Mouse (Mus musculus): ENCODE measurements around the gene Cilp2. TPM values are rescaled to one million over a fixed set of nuclear protein-coding genes. Genes with fewer than 3 reads are reported as not detected.

The Cilp2 gene
- polyA plus RNA-seq, 1 experiment from 2014 or later, result 6.6 TPM

DNA sequence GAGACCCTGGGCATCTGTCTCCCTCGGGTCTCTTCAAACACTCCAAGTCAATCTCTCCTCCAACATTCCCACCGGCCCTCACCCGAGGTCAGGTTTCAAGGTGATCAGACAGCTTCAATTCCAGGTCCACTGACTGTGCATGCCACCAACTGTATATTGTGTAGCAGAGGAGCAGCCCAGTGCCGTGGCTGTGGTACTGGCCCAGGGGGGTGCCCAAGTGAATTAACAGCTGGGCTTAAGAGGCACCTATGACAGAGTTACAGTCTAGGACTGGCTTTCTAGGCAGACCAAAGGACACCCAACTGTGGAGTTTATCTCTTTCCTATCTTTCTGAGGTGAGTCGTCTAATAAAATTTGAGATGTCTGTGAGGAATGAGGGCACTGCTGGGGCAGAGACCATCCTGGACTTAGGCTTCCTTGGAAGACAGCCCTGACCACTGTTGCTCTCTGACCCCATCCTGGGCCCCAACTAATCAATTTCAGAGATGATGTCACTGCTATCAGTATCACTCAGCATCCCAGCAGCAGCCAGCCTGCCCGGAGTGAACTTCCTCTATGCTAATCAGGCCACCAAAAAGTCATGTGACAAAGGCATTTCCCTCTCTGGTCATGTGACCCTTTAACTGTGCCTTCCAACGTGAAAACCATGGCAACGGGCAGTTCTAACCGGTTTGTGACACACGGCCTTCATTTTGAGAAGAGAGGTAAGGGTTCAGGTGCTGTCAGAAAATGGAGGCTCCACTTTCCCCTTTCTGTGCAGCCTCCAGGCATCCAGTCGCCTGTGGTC, 32.6 kb upstream of the Cilp2 start:
- WGBS, result 48% methylated on average over 11 of the region's 11 CpGs
- Histone ChIP-seq H3K27me3 (replicated peaks; ENCODE audit: control insufficient read depth, insufficient read depth, low read length) (no peaks in the 10 kb centered on the region), H3K4me1 (ENCODE audit: control insufficient read depth, insufficient read depth, low read depth, low read length) (peaks cover 11% of the 10 kb centered on the region), H3K9me3 (ENCODE audit: control insufficient read depth, low read length) (no peaks in the 10 kb centered on the region), H3K4me2 (ENCODE audit: low read length) (no peak overlapping the region), H3K4me3 (ENCODE audit: low read length) (no peak overlapping the region), H3K9ac (ENCODE audit: low read depth, low read length) (peak overlapping the region; percentile 19; the same call in 1 of the 2 replicates), H3K27ac (ENCODE audit: low read depth, low read length) (peak overlapping the region; percentile 42), H3K36me3 (ENCODE audit: control insufficient read depth, insufficient read depth, low read length) (0 out of 2 replicates have a peak, but pooled peaks cover 4% of the 10 kb centered on the region)
- peak; percentile 56 for ATAC-seq

DNA sequence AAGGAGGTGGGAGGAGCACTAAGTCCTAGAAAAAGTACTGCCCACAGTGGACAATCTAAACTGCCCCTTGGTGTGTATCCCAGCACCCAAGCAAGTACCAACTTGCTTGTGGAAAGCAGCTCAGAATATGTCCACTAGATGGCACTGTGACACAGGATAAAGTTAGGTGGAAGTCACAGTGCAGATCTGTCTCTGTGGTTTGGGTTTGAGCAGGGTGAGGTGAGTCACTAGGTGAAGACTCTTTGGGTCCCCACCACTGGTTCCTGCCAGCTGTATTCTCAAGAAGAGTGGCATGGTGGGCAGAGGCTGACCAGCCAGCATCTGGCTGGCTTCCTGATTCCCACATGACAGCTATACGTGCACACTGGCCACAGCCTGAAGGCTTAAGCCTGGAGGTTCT, 31.5 kb upstream of the Cilp2 start:
- Histone ChIP-seq H3K9me3 (ENCODE audit: control insufficient read depth, low read length) (no peaks in the 10 kb centered on the region), H3K27me3 (replicated peaks; ENCODE audit: control insufficient read depth, insufficient read depth, low read length) (no peaks in the 10 kb centered on the region), H3K4me2 (ENCODE audit: low read length) (no peak overlapping the region), H3K27ac (ENCODE audit: low read depth, low read length) (no peak overlapping the region), H3K9ac (ENCODE audit: low read depth, low read length) (no peak overlapping the region), H3K36me3 (ENCODE audit: control insufficient read depth, insufficient read depth, low read length) (peaks cover 4% of the 10 kb centered on the region; the same call in 1 of the 2 replicates), H3K4me3 (ENCODE audit: low read length) (no peak overlapping the region), H3K4me1 (ENCODE audit: control insufficient read depth, insufficient read depth, low read depth, low read length) (peaks cover 11% of the 10 kb centered on the region)
- ATAC-seq, result peak; percentile 76
- WGBS, result 75% methylated on average over 1 of the region's 1 CpGs

DNA sequence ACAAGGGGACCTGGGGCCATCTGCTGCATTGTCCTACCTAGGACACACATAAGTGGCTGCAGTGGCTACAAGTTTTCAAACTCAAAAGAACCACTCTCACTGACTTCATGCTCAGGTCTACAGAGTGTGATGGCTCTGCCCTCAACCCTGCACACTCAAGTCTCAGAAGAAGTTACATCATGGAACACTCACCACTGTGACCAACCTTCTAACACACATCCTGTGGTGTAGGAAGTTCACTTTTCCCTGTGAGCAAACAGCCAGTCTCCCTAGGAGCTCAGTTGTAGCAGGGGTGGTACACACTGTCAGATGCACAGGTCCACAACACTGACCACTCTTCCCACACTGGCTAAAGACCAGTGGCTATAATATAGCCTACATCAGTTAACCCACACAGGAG, 31.0 kb upstream of the Cilp2 start:
- Histone ChIP-seq H3K4me3 (ENCODE audit: low read length) (no peak overlapping the region), H3K27me3 (replicated peaks; ENCODE audit: control insufficient read depth, insufficient read depth, low read length) (no peaks in the 10 kb centered on the region), H3K9ac (ENCODE audit: low read depth, low read length) (no peak overlapping the region), H3K9me3 (ENCODE audit: control insufficient read depth, low read length) (no peaks in the 10 kb centered on the region), H3K4me1 (ENCODE audit: control insufficient read depth, insufficient read depth, low read depth, low read length) (peaks cover 11% of the 10 kb centered on the region), H3K4me2 (ENCODE audit: low read length) (no peak overlapping the region), H3K36me3 (ENCODE audit: control insufficient read depth, insufficient read depth, low read length) (peaks cover 4% of the 10 kb centered on the region; the same call in 1 of the 2 replicates), H3K27ac (ENCODE audit: low read depth, low read length) (no peak overlapping the region)
- ATAC-seq, result 0 out of 2 replicates have a peak, but pooled peaks have one; percentile 5

DNA sequence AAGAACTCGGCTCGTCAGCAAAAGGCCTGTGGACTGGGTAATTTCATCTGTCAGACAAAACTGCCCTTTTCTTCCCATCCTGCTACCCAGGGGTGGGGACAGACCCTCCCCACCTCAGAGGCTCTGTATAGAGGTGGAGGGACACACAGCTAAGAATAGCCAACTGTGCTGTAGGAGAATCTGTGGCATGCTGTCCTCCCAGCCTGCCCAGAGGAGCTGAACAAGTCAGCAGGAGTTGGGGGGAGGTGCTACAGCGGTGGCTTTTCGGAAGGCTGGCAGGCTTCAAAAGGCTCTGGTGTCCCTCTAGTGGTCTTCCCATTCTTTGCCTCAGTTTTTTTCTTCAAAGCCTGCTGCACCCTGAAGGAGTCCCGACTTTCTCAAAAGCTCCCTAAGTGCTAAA, 28.3 kb upstream of the Cilp2 start:
- Histone ChIP-seq H3K9ac (ENCODE audit: low read depth, low read length) (no peak overlapping the region), H3K4me3 (ENCODE audit: low read length) (no peak overlapping the region), H3K4me2 (ENCODE audit: low read length) (no peak overlapping the region), H3K27ac (ENCODE audit: low read depth, low read length) (no peak overlapping the region), H3K27me3 (replicated peaks; ENCODE audit: control insufficient read depth, insufficient read depth, low read length) (no peaks in the 10 kb centered on the region), H3K4me1 (ENCODE audit: control insufficient read depth, insufficient read depth, low read depth, low read length) (peaks cover 9% of the 10 kb centered on the region), H3K36me3 (ENCODE audit: control insufficient read depth, insufficient read depth, low read length) (peaks cover 11% of the 10 kb centered on the region), H3K9me3 (ENCODE audit: control insufficient read depth, low read length) (no peaks in the 10 kb centered on the region)
- no peak for ATAC-seq
- WGBS, result 33% methylated on average over 5 of the region's 5 CpGs

DNA sequence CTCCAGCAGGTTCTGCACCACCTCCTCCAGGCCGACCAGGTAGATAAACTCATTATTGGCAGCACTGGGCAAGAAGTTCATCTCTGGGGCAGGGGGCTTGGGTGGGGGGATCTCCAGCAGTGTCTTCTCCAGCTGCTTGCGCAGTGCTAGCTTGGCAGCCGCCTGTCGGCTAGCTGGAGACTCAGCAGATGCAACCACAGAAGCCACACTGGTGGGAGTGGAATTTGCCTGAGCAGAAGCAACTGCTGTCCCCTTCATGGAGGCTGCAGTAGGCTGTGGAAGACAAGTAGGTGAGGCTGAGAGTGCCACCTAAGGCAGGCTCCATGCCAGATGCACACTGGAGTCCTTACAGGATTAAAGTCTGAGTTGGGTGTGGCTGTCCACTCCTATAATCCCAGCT, 27.0 kb upstream of the Cilp2 start:
- no peak overlapping the region for H3K9ac ChIP-seq (ENCODE audit: low read depth, low read length)

DNA sequence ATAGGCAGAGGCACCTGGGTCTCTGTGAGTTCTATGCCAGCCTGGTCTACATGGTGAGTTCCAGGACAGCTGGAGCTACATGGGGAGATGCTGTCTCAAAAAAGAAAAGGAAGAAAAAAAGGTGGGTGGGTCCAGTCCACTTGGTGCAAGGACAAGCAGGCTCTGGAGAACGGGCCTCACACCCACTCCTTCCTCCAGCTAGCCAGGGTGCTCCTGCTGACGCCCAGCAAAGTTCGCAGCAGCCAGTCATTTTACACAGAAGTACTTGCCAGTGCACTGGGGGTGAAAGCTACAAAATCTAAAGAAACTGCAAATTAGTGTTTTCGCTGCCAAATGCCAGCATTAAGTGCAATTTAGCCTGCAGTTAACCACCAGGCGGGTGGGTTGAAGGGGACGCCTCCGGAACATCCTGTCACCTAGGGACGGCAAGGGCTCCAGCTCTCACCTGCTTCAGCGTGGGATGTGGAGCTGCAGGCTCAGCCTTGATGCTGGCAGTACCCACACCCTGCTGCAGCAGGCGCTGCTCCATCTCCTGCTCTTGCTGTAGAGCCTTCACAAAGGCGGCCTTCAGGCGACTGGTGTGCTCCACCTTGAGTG, 25.1 kb upstream of the Cilp2 start:
- Histone ChIP-seq H3K36me3 (ENCODE audit: control insufficient read depth, insufficient read depth, low read length) (peaks cover 22% of the 10 kb centered on the region), H3K4me2 (ENCODE audit: low read length) (no peak overlapping the region), H3K27me3 (replicated peaks; ENCODE audit: control insufficient read depth, insufficient read depth, low read length) (no peaks in the 10 kb centered on the region), H3K9ac (ENCODE audit: low read depth, low read length) (no peak overlapping the region), H3K4me3 (ENCODE audit: low read length) (no peak overlapping the region), H3K9me3 (ENCODE audit: control insufficient read depth, low read length) (no peaks in the 10 kb centered on the region), H3K27ac (ENCODE audit: low read depth, low read length) (no peak overlapping the region), H3K4me1 (ENCODE audit: control insufficient read depth, insufficient read depth, low read depth, low read length) (no peaks in the 10 kb centered on the region)
- 92% methylated on average over 12 of the region's 12 CpGs for WGBS
- no peak for ATAC-seq

More for the DNA sequence above, 27.0 kb upstream of the Cilp2 start:
- no peak for ATAC-seq
- H3K4me1 ChIP-seq (ENCODE audit: control insufficient read depth, insufficient read depth, low read depth, low read length), result 0 out of 2 replicates have a peak, but pooled peaks cover 2% of the 10 kb centered on the region
- H3K4me2 ChIP-seq (ENCODE audit: low read length), result no peak overlapping the region
- WGBS, result 94% methylated on average over 4 of the region's 4 CpGs
- no peak overlapping the region for H3K4me3 ChIP-seq (ENCODE audit: low read length)
- peaks cover 16% of the 10 kb centered on the region for H3K36me3 ChIP-seq (ENCODE audit: control insufficient read depth, insufficient read depth, low read length)
- no peaks in the 10 kb centered on the region for H3K27me3 ChIP-seq (replicated peaks; ENCODE audit: control insufficient read depth, insufficient read depth, low read length)
- no peaks in the 10 kb centered on the region for H3K9me3 ChIP-seq (ENCODE audit: control insufficient read depth, low read length)
- H3K27ac ChIP-seq (ENCODE audit: low read depth, low read length), result no peak overlapping the region

DNA sequence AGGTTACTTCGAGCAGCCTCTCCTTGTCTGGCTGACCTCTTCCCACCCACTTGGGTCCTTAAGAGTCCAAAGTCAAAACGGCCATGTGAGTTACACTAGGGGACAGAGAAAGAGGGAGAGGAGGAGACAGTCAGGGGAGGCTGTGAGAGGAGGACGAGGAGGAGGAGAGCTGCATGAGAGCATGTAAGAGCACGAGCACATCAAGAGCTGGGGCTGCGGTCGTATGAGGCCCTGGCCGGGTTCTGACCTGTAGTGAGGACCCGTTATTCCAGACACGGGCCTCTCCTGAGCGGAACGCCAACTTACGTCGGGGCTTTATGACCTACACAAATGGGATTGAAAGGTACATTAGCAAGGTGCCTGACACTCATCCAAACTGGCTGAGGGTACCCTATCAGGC, 24.4 kb upstream of the Cilp2 start:
- Histone ChIP-seq H3K36me3 (ENCODE audit: control insufficient read depth, insufficient read depth, low read length) (peaks cover 19% of the 10 kb centered on the region), H3K27ac (ENCODE audit: low read depth, low read length) (no peak overlapping the region), H3K4me2 (ENCODE audit: low read length) (no peak overlapping the region), H3K27me3 (replicated peaks; ENCODE audit: control insufficient read depth, insufficient read depth, low read length) (no peaks in the 10 kb centered on the region), H3K4me1 (ENCODE audit: control insufficient read depth, insufficient read depth, low read depth, low read length) (no peaks in the 10 kb centered on the region), H3K9me3 (ENCODE audit: control insufficient read depth, low read length) (no peaks in the 10 kb centered on the region), H3K9ac (ENCODE audit: low read depth, low read length) (no peak overlapping the region), H3K4me3 (ENCODE audit: low read length) (no peak overlapping the region)
- no peak for ATAC-seq
- WGBS, result 89% methylated on average over 13 of the region's 13 CpGs

DNA sequence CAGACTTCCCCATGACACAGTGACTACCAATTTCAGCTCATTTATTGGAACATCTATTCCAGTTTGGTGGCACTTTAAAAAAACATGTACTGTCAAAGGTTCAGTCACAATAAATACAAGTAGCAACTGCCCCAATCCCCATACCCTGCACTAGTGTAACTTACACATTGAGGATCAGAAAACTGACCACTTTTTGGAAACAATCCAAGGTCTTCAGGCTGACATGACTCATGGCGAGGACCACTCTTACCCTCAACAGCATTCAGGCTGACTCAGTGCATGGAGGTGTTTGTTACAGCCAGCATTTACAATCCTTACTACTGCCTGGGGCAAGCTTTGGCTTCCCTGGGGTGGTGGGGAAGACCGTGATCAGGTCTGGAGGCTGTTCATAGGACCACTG, 19.6 kb upstream of the Cilp2 start:
- no peak for ATAC-seq
- WGBS, result 90% methylated on average over 2 of the region's 2 CpGs
- no peak overlapping the region for H3K27ac ChIP-seq (ENCODE audit: low read depth, low read length)
- no peak overlapping the region for H3K4me2 ChIP-seq (ENCODE audit: low read length)
- H3K4me3 ChIP-seq (ENCODE audit: low read length), result no peak overlapping the region
- peaks cover 15% of the 10 kb centered on the region for H3K4me1 ChIP-seq (ENCODE audit: control insufficient read depth, insufficient read depth, low read depth, low read length)
- peaks cover 12% of the 10 kb centered on the region for H3K36me3 ChIP-seq (ENCODE audit: control insufficient read depth, insufficient read depth, low read length)
- H3K9me3 ChIP-seq (ENCODE audit: control insufficient read depth, low read length), result no peaks in the 10 kb centered on the region
- H3K27me3 ChIP-seq (replicated peaks; ENCODE audit: control insufficient read depth, insufficient read depth, low read length), result no peaks in the 10 kb centered on the region
- no peak overlapping the region for H3K9ac ChIP-seq (ENCODE audit: low read depth, low read length)

DNA sequence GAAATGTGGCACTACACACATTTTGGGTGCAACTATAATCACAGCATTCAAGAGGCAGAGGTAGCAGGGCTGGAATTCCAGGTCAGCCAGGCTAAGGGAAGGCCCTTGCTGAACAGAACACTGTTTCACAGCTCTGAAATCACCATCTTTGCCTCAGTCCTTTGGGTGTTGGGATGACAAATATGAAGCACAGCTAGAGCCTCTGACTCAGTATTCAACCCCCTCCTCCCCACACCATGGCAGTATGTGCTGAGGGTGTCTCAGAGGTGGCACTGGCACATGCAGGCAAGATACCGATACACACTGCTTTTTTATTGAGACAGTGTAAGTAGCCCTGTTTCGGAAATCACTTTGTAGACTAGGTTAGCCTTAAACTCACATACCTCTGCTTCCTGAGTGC, 18.8 kb upstream of the Cilp2 start:
- 100% methylated on average over 2 of the region's 2 CpGs for WGBS

More for the DNA sequence above, 18.8 kb upstream of the Cilp2 start:
- no peaks in the 10 kb centered on the region for H3K9me3 ChIP-seq (ENCODE audit: control insufficient read depth, low read length)
- H3K27me3 ChIP-seq (replicated peaks; ENCODE audit: control insufficient read depth, insufficient read depth, low read length), result no peaks in the 10 kb centered on the region
- H3K4me1 ChIP-seq (ENCODE audit: control insufficient read depth, insufficient read depth, low read depth, low read length), result peaks cover 19% of the 10 kb centered on the region
- no peak overlapping the region; the same call in 1 of the 2 replicates for H3K9ac ChIP-seq (ENCODE audit: low read depth, low read length)
- H3K36me3 ChIP-seq (ENCODE audit: control insufficient read depth, insufficient read depth, low read length), result peaks cover 12% of the 10 kb centered on the region
- no peak overlapping the region for H3K4me3 ChIP-seq (ENCODE audit: low read length)
- H3K4me2 ChIP-seq (ENCODE audit: low read length), result no peak overlapping the region
- no peak overlapping the region for H3K27ac ChIP-seq (ENCODE audit: low read depth, low read length)
- ATAC-seq, result no peak
